Mouse (Mus musculus) forebrain, embryonic 11.5 days (tissue): ENCODE results near the gene 4930453N24Rik. TPM values are rescaled to one million over a fixed set of nuclear protein-coding genes. Genes with fewer than 3 reads are reported as not detected.

Experiments
- ATAC-seq: fragments of 200-750 bp; cut with Nextera tagmentation; replicated peaks from 2 replicates; pipeline ENCODE4 v1.8.0; 2017; ENCODE audit warnings: moderate TSS enrichment; ENCODE audit not compliant: low FRiP score
- DNase-seq: peaks from one replicate; pipeline ENCODE4 v3.0.0-alpha.2; 2017; ENCODE audit warnings: low spot score
- H3K27ac ChIP-seq: fragments of 300-500 bp; sonication (generic); 2 replicates; pipeline ENCODE4 v1.5.1; 2014; ENCODE audit warnings: low read depth, low read length
- H3K27me3 ChIP-seq: fragments of 300-500 bp; sonication (generic); 2 replicates; pipeline ENCODE4 v1.6.1; 2014; ENCODE audit warnings: mild to moderate bottlenecking, low read length, mixed read lengths; ENCODE audit not compliant: control insufficient read depth, insufficient read depth
- H3K36me3 ChIP-seq: fragments of 300-500 bp; sonication (generic); 2 replicates; pipeline ENCODE4 v1.6.1; 2014; ENCODE audit warnings: mild to moderate bottlenecking, low read length, moderate library complexity, mixed read lengths; ENCODE audit not compliant: control insufficient read depth, insufficient read depth
- H3K4me1 ChIP-seq: fragments of 300-500 bp; sonication (generic); replicated peaks from 2 replicates; pipeline ENCODE4 v1.6.1; 2014; ENCODE audit warnings: low read length, mixed read lengths; ENCODE audit not compliant: control insufficient read depth, insufficient read depth
- H3K4me2 ChIP-seq: fragments of 300-500 bp; sonication (generic); 2 replicates; pipeline ENCODE4 v1.6.1; 2014; ENCODE audit warnings: low read depth, mild to moderate bottlenecking, low read length, moderate library complexity, mixed read lengths; ENCODE audit not compliant: severe bottlenecking
- H3K4me3 ChIP-seq: fragments of 300-500 bp; sonication (generic); 2 replicates; pipeline ENCODE4 v1.5.1; 2014; ENCODE audit warnings: low read depth, low read length
- H3K9ac ChIP-seq: fragments of 300-500 bp; sonication (generic); 2 replicates; pipeline ENCODE4 v1.6.1; 2014; ENCODE audit warnings: low read length
- H3K9me3 ChIP-seq: fragments of 300-500 bp; sonication (generic); 2 replicates; pipeline ENCODE4 v1.6.1; 2016; ENCODE audit warnings: low read length, mixed read lengths; ENCODE audit not compliant: control insufficient read depth
- WGBS: fragments of 180-500 bp; shearing (Covaris S2); extraction: QIAGEN DNeasy Blood & Tissue Kit; methylation state at CpG from one replicate; pipeline ENCODE4 v1.1.7; 2014; 5-methylcytosine and 5-hydroxymethylcytosine counted together
- polyA plus RNA-seq: library from polyadenylated mRNA; unstranded; fragments of >200 nt; fragmentation: Nextera tagmentation; extraction: Ambion mirVana; gene quantifications from 2 replicates; pipeline ENCODE4 v1.2.1, GENCODE M21; 2014

4930453N24Rik gene
- polyA plus RNA-seq, 1 experiment from 2014 or later, result 33.0 TPM

GRCm38 (mm10) chr16:64748237-64748636 lies 22.7 kb downstream of the 4930453N24Rik start:
- H3K9me3 ChIP-seq, result no peaks in the 10 kb centered on the region
- DNase-seq (peak; percentile 87), ATAC-seq (peak; percentile 42)
- 9% methylated on average over 10 of the region's 10 CpGs for WGBS
- H3K27me3 ChIP-seq, result no peaks in the 10 kb centered on the region
- no peak overlapping the region for H3K9ac ChIP-seq
- no peaks in the 10 kb centered on the region for H3K36me3 ChIP-seq
- H3K4me1 ChIP-seq, result no peaks in the 10 kb centered on the region
- no peak overlapping the region for H3K4me2 ChIP-seq
- no peak overlapping the region for H3K27ac ChIP-seq
- H3K4me3 ChIP-seq, result no peak overlapping the region

- Histone ChIP-seq H3K36me3 (no peaks in the 10 kb centered on the region), H3K4me2 (no peak overlapping the region), H3K9me3 (no peaks in the 10 kb centered on the region), H3K9ac (no peak overlapping the region), H3K27me3 (no peaks in the 10 kb centered on the region), H3K4me3 (no peak overlapping the region), H3K27ac (no peak overlapping the region), H3K4me1 (no peaks in the 10 kb centered on the region)
- DNase-seq, result no peak
- ATAC-seq, result no peak
- WGBS, result 92% methylated on average over 4 of the region's 4 CpGs
Measured at GRCm38 (mm10) chr16:64745089-64745488, 25.9 kb downstream of the 4930453N24Rik start.

- H3K4me3 ChIP-seq, result no peak overlapping the region
- WGBS, result 87% methylated on average over 5 of the region's 5 CpGs
- no peak overlapping the region for H3K9ac ChIP-seq
- H3K4me2 ChIP-seq, result no peak overlapping the region
- no peaks in the 10 kb centered on the region for H3K4me1 ChIP-seq
- no peaks in the 10 kb centered on the region for H3K9me3 ChIP-seq
- no peak overlapping the region for H3K27ac ChIP-seq
- H3K36me3 ChIP-seq, result no peaks in the 10 kb centered on the region
- no peak for DNase-seq
- no peak for ATAC-seq
- H3K27me3 ChIP-seq, result no peaks in the 10 kb centered on the region
Measured at GRCm38 (mm10) chr16:64737289-64737688, 33.7 kb downstream of the 4930453N24Rik start.

GRCm38 (mm10) chr16:64723273-64724057 lies 47.5 kb downstream of the 4930453N24Rik start:
- WGBS, result 49% methylated on average over 4 of the region's 4 CpGs
- no peak overlapping the region for H3K4me2 ChIP-seq
- H3K4me3 ChIP-seq, result no peak overlapping the region
- no peaks in the 10 kb centered on the region for H3K36me3 ChIP-seq
- ATAC-seq (peak; percentile 90), DNase-seq (peak; percentile 69)
- no peaks in the 10 kb centered on the region for H3K4me1 ChIP-seq
- H3K27ac ChIP-seq, result no peak overlapping the region
- no peaks in the 10 kb centered on the region for H3K27me3 ChIP-seq
- H3K9me3 ChIP-seq, result no peaks in the 10 kb centered on the region
- H3K9ac ChIP-seq, result no peak overlapping the region

- 79% methylated on average over 5 of the region's 5 CpGs for WGBS
Measured at GRCm38 (mm10) chr16:64721542-64721941, 49.4 kb downstream of the 4930453N24Rik start.

GRCm38 (mm10) chr16:64719096-64719495 lies 51.9 kb downstream of the 4930453N24Rik start:
- DNase-seq, result no peak
- no peaks in the 10 kb centered on the region for H3K4me1 ChIP-seq
- H3K4me2 ChIP-seq, result no peak overlapping the region
- no peaks in the 10 kb centered on the region for H3K36me3 ChIP-seq
- ATAC-seq, result 0 out of 2 replicates have a peak, but pooled peaks have one; percentile 5
- no peaks in the 10 kb centered on the region for H3K27me3 ChIP-seq
- WGBS, result 64% methylated on average over 7 of the region's 7 CpGs
- no peak overlapping the region for H3K4me3 ChIP-seq
- no peak overlapping the region for H3K27ac ChIP-seq
- H3K9ac ChIP-seq, result no peak overlapping the region
- no peaks in the 10 kb centered on the region for H3K9me3 ChIP-seq

More at GRCm38 (mm10) chr16:64721542-64721941, 49.4 kb downstream of the 4930453N24Rik start:
- Histone ChIP-seq H3K27ac (no peak overlapping the region), H3K9me3 (no peaks in the 10 kb centered on the region), H3K36me3 (no peaks in the 10 kb centered on the region), H3K4me1 (no peaks in the 10 kb centered on the region), H3K9ac (no peak overlapping the region), H3K4me2 (no peak overlapping the region), H3K27me3 (no peaks in the 10 kb centered on the region), H3K4me3 (no peak overlapping the region)
- no peak for ATAC-seq
- no peak for DNase-seq

GRCm38 (mm10) chr16:64717814-64718213 lies 53.1 kb downstream of the 4930453N24Rik start:
- Histone ChIP-seq H3K4me3 (no peak overlapping the region), H3K27me3 (no peaks in the 10 kb centered on the region), H3K4me2 (no peak overlapping the region), H3K27ac (no peak overlapping the region), H3K9me3 (no peaks in the 10 kb centered on the region), H3K4me1 (no peaks in the 10 kb centered on the region), H3K36me3 (no peaks in the 10 kb centered on the region), H3K9ac (no peak overlapping the region)
- no peak for ATAC-seq
- no peak for DNase-seq
- 85% methylated on average over 10 of the region's 10 CpGs for WGBS

- 87% methylated on average over 6 of the region's 6 CpGs for whole genome bisulfite sequencing
- DNase-seq (no peak), ATAC-seq (no peak)
- Histone ChIP-seq H3K9me3 (no peaks in the 10 kb centered on the region), H3K4me3 (no peak overlapping the region), H3K4me2 (no peak overlapping the region), H3K27ac (no peak overlapping the region), H3K9ac (no peak overlapping the region), H3K4me1 (no peaks in the 10 kb centered on the region), H3K36me3 (no peaks in the 10 kb centered on the region), H3K27me3 (no peaks in the 10 kb centered on the region)
Measured at GRCm38 (mm10) chr16:64711816-64712215, 59.1 kb downstream of the 4930453N24Rik start.
